Mouse (Mus musculus) urinary bladder, postnatal 0 days (tissue): ENCODE measurements around the gene Mup19. TPM values are rescaled to one million over a fixed set of nuclear protein-coding genes. Genes with fewer than 3 reads are reported as not detected.

ENCODE experiments used
- polyA plus RNA-seq: library from polyadenylated mRNA; unstranded; fragments of >200 nt; fragmentation: Nextera tagmentation; extraction: Ambion mirVana; gene quantifications from 2 replicates; pipeline ENCODE4 v1.2.1, GENCODE M21; 2015

The Mup19 gene
- polyA plus RNA-seq: not detected in 2 replicates

DNA sequence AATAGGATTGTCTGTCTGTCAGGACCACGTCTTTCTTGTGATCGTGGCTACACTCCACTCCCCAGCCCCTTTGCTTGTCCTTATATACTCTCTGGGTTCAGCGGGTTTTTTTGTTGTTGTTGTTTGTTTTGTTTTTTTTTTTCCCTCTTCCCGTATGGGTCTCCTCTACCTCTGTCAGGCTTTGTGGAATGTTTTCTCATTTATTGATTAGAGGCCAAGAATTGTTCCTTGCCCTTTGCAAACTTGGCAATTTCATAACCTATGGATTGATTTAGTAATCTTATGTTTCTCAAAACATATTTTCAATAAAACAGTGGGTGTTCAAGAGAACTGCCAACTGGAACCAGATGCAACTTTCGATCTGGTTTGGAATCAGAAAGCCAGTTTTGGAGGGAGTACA is at the start of gene Mup19:
TSS of gene Mup19 (minus strand) at position 101 of the 400 bp plus-strand sequence.

Other genes starting within 250 kb of the Mup19 start
- not detected in 2 replicates for gene Mup17, start 186.4 kb downstream of the Mup19 start, polyA plus RNA-seq
- not detected in 2 replicates for gene Mup18, start 108.1 kb downstream of the Mup19 start, polyA plus RNA-seq
- not detected in 2 replicates for gene Mup5, start 53.0 kb upstream of the Mup19 start, polyA plus RNA-seq